Mouse (Mus musculus) spleen, postnatal 14 days (tissue): ENCODE results near the gene Olfr463.

Experiments used
- DNase-seq, 2 experiments: peaks; one replicate each; pipeline ENCODE4 v3.0.0; 2021 to 2022; ENCODE audit warnings: low spot score in 2 of 2

The Olfr463 gene

GRCm38 (mm10) chr11:87846968-87847600, 50.1 kb downstream of the Olfr463 start:
- DNase-seq = no peak
